Mouse (Mus musculus) hindbrain, embryonic 11.5 days (tissue): ENCODE data around the gene Dcn. TPM values are rescaled to one million over a fixed set of nuclear protein-coding genes. Genes with fewer than 3 reads are reported as not detected.

Experiments used
- ATAC-seq: fragments of 200-750 bp; cut with Nextera tagmentation; 2 replicates; pipeline ENCODE4 v1.8.0; 2017; ENCODE audit warnings: mild to moderate bottlenecking, moderate TSS enrichment, moderate library complexity; ENCODE audit not compliant: low FRiP score
- DNase-seq: peaks from one replicate; pipeline ENCODE4 v3.0.0-alpha.2; 2015; ENCODE audit warnings: low spot score
- H3K27ac ChIP-seq: fragments of 300-500 bp; sonication (generic); 2 replicates; pipeline ENCODE4 v1.5.1; 2014; ENCODE audit warnings: mild to moderate bottlenecking, low read depth, low read length
- H3K27me3 ChIP-seq: fragments of 300-500 bp; sonication (generic); 2 replicates; pipeline ENCODE4 v1.6.1; 2014; ENCODE audit warnings: mild to moderate bottlenecking, low read length, moderate library complexity, mixed read lengths; ENCODE audit not compliant: control insufficient read depth, insufficient read depth
- H3K36me3 ChIP-seq: fragments of 300-500 bp; sonication (generic); 2 replicates; pipeline ENCODE4 v1.6.1; 2014; ENCODE audit warnings: mild to moderate bottlenecking, low read length, moderate library complexity, mixed read lengths; ENCODE audit not compliant: control insufficient read depth, insufficient read depth
- H3K4me1 ChIP-seq: fragments of 300-500 bp; sonication (generic); replicated peaks from 2 replicates; pipeline ENCODE4 v1.6.1; 2014; ENCODE audit warnings: low read length, mixed read lengths; ENCODE audit not compliant: control insufficient read depth, insufficient read depth
- H3K4me2 ChIP-seq: fragments of 300-500 bp; sonication (generic); replicated peaks from 2 replicates; pipeline ENCODE4 v1.6.1; 2014; ENCODE audit warnings: mild to moderate bottlenecking, low read depth, low read length
- H3K4me3 ChIP-seq: fragments of 300-500 bp; sonication (generic); 2 replicates; pipeline ENCODE4 v1.5.1; 2014; ENCODE audit warnings: low read depth, low read length
- H3K9ac ChIP-seq: fragments of 300-500 bp; sonication (generic); 2 replicates; pipeline ENCODE4 v1.6.1; 2014; ENCODE audit warnings: low read depth, low read length
- H3K9me3 ChIP-seq: fragments of 300-500 bp; sonication (generic); 2 replicates; pipeline ENCODE4 v1.6.1; 2016; ENCODE audit warnings: low read length; ENCODE audit not compliant: control insufficient read depth
- WGBS: fragments of 180-500 bp; shearing (Covaris S2); extraction: QIAGEN DNeasy Blood & Tissue Kit; methylation state at CpG from one replicate; pipeline ENCODE4 v1.1.7; 2014; 5-methylcytosine and 5-hydroxymethylcytosine counted together
- polyA plus RNA-seq: library from polyadenylated mRNA; unstranded; fragments of >200 nt; fragmentation: Nextera tagmentation; extraction: Ambion mirVana; gene quantifications from 2 replicates; pipeline ENCODE4 v1.2.1, GENCODE M21; 2014

Dcn gene
- polyA plus RNA-seq, 1 experiment from 2014 or later = 37.0 TPM

GRCm38 (mm10) chr10:97475460-97475859 lies 3.9 kb upstream of the Dcn start:
- no peak overlapping the region for H3K27ac ChIP-seq
- H3K9me3 ChIP-seq = no peaks in the 10 kb centered on the region
- no peaks in the 10 kb centered on the region for H3K4me1 ChIP-seq
- no peaks in the 10 kb centered on the region for H3K36me3 ChIP-seq
- DNase-seq = no peak
- no peak overlapping the region for H3K4me3 ChIP-seq
- no peak overlapping the region for H3K9ac ChIP-seq
- ATAC-seq = no peak
- WGBS = 63% methylated on average over 6 of the region's 6 CpGs
- H3K27me3 ChIP-seq = no peaks in the 10 kb centered on the region
- no peak overlapping the region for H3K4me2 ChIP-seq

GRCm38 (mm10) chr10:97478259-97478658 lies 1.1 kb upstream of the Dcn start:
- no peak for ATAC-seq
- DNase-seq = no peak
- H3K9me3 ChIP-seq = no peaks in the 10 kb centered on the region
- 72% methylated on average over 3 of the region's 3 CpGs for WGBS
- H3K4me3 ChIP-seq = no peak overlapping the region
- no peaks in the 10 kb centered on the region for H3K4me1 ChIP-seq
- H3K36me3 ChIP-seq = no peaks in the 10 kb centered on the region
- no peak overlapping the region for H3K27ac ChIP-seq
- H3K4me2 ChIP-seq = no peak overlapping the region
- no peak overlapping the region for H3K9ac ChIP-seq
- no peaks in the 10 kb centered on the region for H3K27me3 ChIP-seq

- Histone ChIP-seq H3K4me2 (no peak overlapping the region), H3K27ac (no peak overlapping the region), H3K27me3 (no peaks in the 10 kb centered on the region), H3K9ac (no peak overlapping the region), H3K4me1 (no peaks in the 10 kb centered on the region), H3K36me3 (no peaks in the 10 kb centered on the region), H3K9me3 (no peaks in the 10 kb centered on the region), H3K4me3 (no peak overlapping the region)
- DNase-seq (no peak), ATAC-seq (no peak)
- WGBS = 91% methylated on average over 5 of the region's 5 CpGs
Measured at GRCm38 (mm10) chr10:97482150-97482549, 2.7 kb downstream of the Dcn start.

GRCm38 (mm10) chr10:97484049-97484448 lies 4.6 kb downstream of the Dcn start:
- no peaks in the 10 kb centered on the region for H3K27me3 ChIP-seq
- DNase-seq = no peak
- no peaks in the 10 kb centered on the region for H3K36me3 ChIP-seq
- 89% methylated on average over 2 of the region's 2 CpGs for whole genome bisulfite sequencing
- H3K27ac ChIP-seq = no peak overlapping the region
- H3K9me3 ChIP-seq = no peaks in the 10 kb centered on the region
- H3K4me2 ChIP-seq = no peak overlapping the region
- H3K4me1 ChIP-seq = no peaks in the 10 kb centered on the region
- no peak for ATAC-seq
- H3K9ac ChIP-seq = no peak overlapping the region
- H3K4me3 ChIP-seq = no peak overlapping the region

- WGBS = 88% methylated on average over 2 of the region's 2 CpGs
Measured at GRCm38 (mm10) chr10:97485151-97485550, 5.7 kb downstream of the Dcn start.

GRCm38 (mm10) chr10:97486085-97486484 lies 6.7 kb downstream of the Dcn start:
- H3K4me1 ChIP-seq = no peaks in the 10 kb centered on the region
- no peak overlapping the region for H3K9ac ChIP-seq
- ATAC-seq (no peak), DNase-seq (no peak)
- no peaks in the 10 kb centered on the region for H3K36me3 ChIP-seq
- H3K27ac ChIP-seq = no peak overlapping the region
- H3K9me3 ChIP-seq = no peaks in the 10 kb centered on the region
- no peaks in the 10 kb centered on the region for H3K27me3 ChIP-seq
- no peak overlapping the region for H3K4me2 ChIP-seq
- no peak overlapping the region for H3K4me3 ChIP-seq

More at GRCm38 (mm10) chr10:97485151-97485550, 5.7 kb downstream of the Dcn start:
- Histone ChIP-seq H3K27me3 (no peaks in the 10 kb centered on the region), H3K4me3 (no peak overlapping the region), H3K27ac (no peak overlapping the region), H3K36me3 (no peaks in the 10 kb centered on the region), H3K4me2 (no peak overlapping the region), H3K9me3 (no peaks in the 10 kb centered on the region), H3K9ac (no peak overlapping the region), H3K4me1 (no peaks in the 10 kb centered on the region)
- no peak for DNase-seq
- ATAC-seq = no peak

- Histone ChIP-seq H3K4me1 (no peaks in the 10 kb centered on the region), H3K4me3 (no peak overlapping the region), H3K27me3 (no peaks in the 10 kb centered on the region), H3K9ac (no peak overlapping the region), H3K36me3 (no peaks in the 10 kb centered on the region), H3K9me3 (no peaks in the 10 kb centered on the region), H3K4me2 (no peak overlapping the region), H3K27ac (no peak overlapping the region)
- ATAC-seq (no peak), DNase-seq (no peak)
- WGBS = 93% methylated on average over 6 of the region's 6 CpGs
Measured at GRCm38 (mm10) chr10:97487269-97487989, 8.0 kb downstream of the Dcn start.

GRCm38 (mm10) chr10:97492367-97492980 lies 13.1 kb downstream of the Dcn start:
- Histone ChIP-seq H3K27me3 (no peaks in the 10 kb centered on the region), H3K4me1 (no peaks in the 10 kb centered on the region), H3K4me3 (no peak overlapping the region), H3K27ac (no peak overlapping the region), H3K4me2 (no peak overlapping the region), H3K9me3 (no peaks in the 10 kb centered on the region), H3K36me3 (no peaks in the 10 kb centered on the region), H3K9ac (no peak overlapping the region)
- DNase-seq (no peak), ATAC-seq (no peak)
- WGBS = 88% methylated on average over 4 of the region's 4 CpGs

GRCm38 (mm10) chr10:97497646-97498045 lies 18.2 kb downstream of the Dcn start:
- Histone ChIP-seq H3K9me3 (no peaks in the 10 kb centered on the region), H3K4me1 (no peaks in the 10 kb centered on the region), H3K4me2 (no peak overlapping the region), H3K27ac (no peak overlapping the region), H3K4me3 (no peak overlapping the region), H3K27me3 (no peaks in the 10 kb centered on the region), H3K9ac (no peak overlapping the region), H3K36me3 (no peaks in the 10 kb centered on the region)
- DNase-seq (no peak), ATAC-seq (no peak)
- 67% methylated on average over 5 of the region's 5 CpGs for WGBS
